Mouse (Mus musculus) E14TG2a.4 (cell line): ENCODE results near the gene Gpha2.

Source experiments
- CTCF ChIP-seq: conservative IDR thresholded peaks from 2 replicates; pipeline ENCODE4 v1.5.1; 2014; ENCODE audit warnings: low read length
- NANOG ChIP-seq: IDR thresholded peaks from 2 replicates; pipeline ENCODE4 v1.6.1; 2014; ENCODE audit warnings: borderline replicate concordance, low read length, mixed read lengths

GRCm38 (mm10) chr19:6260428-6260827 is 34.2 kb downstream of the Gpha2 start:
- peak; percentile 16; the same call in 1 of the 2 replicates for TF ChIP-seq CTCF
- no peak for TF ChIP-seq NANOG
